Mouse (Mus musculus) CH12.LX (cell line): ENCODE measurements around the gene Lingo3. TPM values are rescaled to one million over a fixed set of nuclear protein-coding genes. Genes with fewer than 3 reads are reported as not detected.

ENCODE experiments used
- DNase-seq: peaks from one replicate; pipeline ENCODE4 v3.0.0-alpha.2; 2013; ENCODE audit errors: extremely low read depth
- H3K27ac ChIP-seq: 2 replicates; pipeline ENCODE4 v1.5.1; 2012; ENCODE audit warnings: low read depth, mild to moderate bottlenecking, control low read depth, moderate library complexity; ENCODE audit not compliant: insufficient read depth
- H3K27me3 ChIP-seq: replicated peaks from 2 replicates; pipeline ENCODE3; 2012; ENCODE audit warnings: inconsistent platforms
- H3K36me3 ChIP-seq, 2 experiments: replicated peaks in 1 of 2; 2 replicates each; pipeline versions ENCODE3 to v1.6.1; 2012; ENCODE audit warnings: inconsistent platforms in 1 of 2, low read length in 1 of 2, mild to moderate bottlenecking in 1 of 2, mixed read lengths in 1 of 2, moderate library complexity in 1 of 2; ENCODE audit not compliant: control insufficient read depth in 1 of 2, insufficient read depth in 1 of 2
- H3K4me1 ChIP-seq, 2 experiments: 2 replicates each; pipeline ENCODE4 v1.6.1; 2012; ENCODE audit warnings: inconsistent platforms in 1 of 2, moderate library complexity in 1 of 2; ENCODE audit not compliant: insufficient read depth in 2 of 2, control insufficient read depth in 1 of 2
- H3K4me2 ChIP-seq: 2 replicates; pipeline ENCODE4 v1.6.1; 2012; ENCODE audit warnings: low read depth, mild to moderate bottlenecking, control low read depth; ENCODE audit not compliant: poor library complexity, insufficient read depth, severe bottlenecking
- H3K4me3 ChIP-seq, 3 experiments: fragments of 150-350 bp in 1 of 3; sonication (generic) in 1 of 3; replicated peaks in 1 of 3; 2 replicates each; pipeline versions ENCODE3 to v1.5.1; 2011 to 2012; ENCODE audit warnings: low read depth in 2 of 3, low read length in 2 of 3, mild to moderate bottlenecking in 2 of 3, moderate library complexity in 2 of 3, control low read depth in 1 of 3, improper control_type of control experiment in 1 of 3, inconsistent platforms in 1 of 3, mixed read lengths in 1 of 3; ENCODE audit not compliant: poor library complexity in 1 of 3
- H3K79me2 ChIP-seq: replicated peaks from 2 replicates; pipeline ENCODE4 v1.6.1; 2012; ENCODE audit warnings: mild to moderate bottlenecking, moderate library complexity; ENCODE audit not compliant: control insufficient read depth, poor library complexity, insufficient read depth, severe bottlenecking; ENCODE audit errors: extremely low read depth
- H3K9ac ChIP-seq: 2 replicates; pipeline ENCODE4 v1.6.1; 2012; ENCODE audit warnings: low read depth, mild to moderate bottlenecking, control low read depth, moderate library complexity; ENCODE audit not compliant: insufficient read depth
- H3K9me3 ChIP-seq: replicated peaks from 2 replicates; pipeline ENCODE3; 2012; ENCODE audit warnings: low read length, inconsistent platforms, mixed read lengths
- BHLHE40 ChIP-seq: IDR thresholded peaks from 2 replicates; pipeline ENCODE4 v1.6.1; 2011; ENCODE audit warnings: mild to moderate bottlenecking, low read depth, low read length, improper control_type of control experiment
- CHD1 ChIP-seq: IDR thresholded peaks from 2 replicates; pipeline ENCODE4 v1.6.1; 2012; ENCODE audit warnings: low read depth, low read length, improper control_type of control experiment, inconsistent platforms
- CHD2 ChIP-seq: IDR thresholded peaks from 2 replicates; pipeline ENCODE4 v1.6.1; 2011; ENCODE audit warnings: low read length, improper control_type of control experiment
- CTCF ChIP-seq, 2 experiments: IDR thresholded peaks in 1 of 2; conservative IDR thresholded peaks in 1 of 2; 2 replicates each; pipeline ENCODE4 v1.5.1; 2011 to 2012; ENCODE audit warnings: low read depth in 2 of 2, low read length in 2 of 2, improper control_type of control experiment in 1 of 2, inconsistent platforms in 1 of 2, mild to moderate bottlenecking in 1 of 2, moderate library complexity in 1 of 2
- E2F4 ChIP-seq: IDR thresholded peaks from 2 replicates; pipeline ENCODE4 v1.6.1; 2011; ENCODE audit warnings: low read depth, low read length, improper control_type of control experiment; ENCODE audit not compliant: insufficient replicate concordance
- ELF1 ChIP-seq: IDR thresholded peaks from 2 replicates; pipeline ENCODE4 v1.6.1; 2014; ENCODE audit warnings: low read depth, mild to moderate bottlenecking, inconsistent platforms, low read length, improper control_type of control experiment
- EP300 ChIP-seq: IDR thresholded peaks from 2 replicates; pipeline ENCODE4 v1.6.1; 2011; ENCODE audit warnings: low read length, improper control_type of control experiment
- ETS1 ChIP-seq: conservative IDR thresholded peaks from 2 replicates; pipeline ENCODE4 v1.6.1; 2012; ENCODE audit warnings: low read depth, mild to moderate bottlenecking, inconsistent platforms, low read length, improper control_type of control experiment, moderate library complexity
- GABPA ChIP-seq: IDR thresholded peaks from 2 replicates; pipeline ENCODE4 v1.6.1; 2012; ENCODE audit warnings: low read depth, low read length, improper control_type of control experiment, inconsistent platforms; ENCODE audit not compliant: insufficient replicate concordance
- HCFC1 ChIP-seq: IDR thresholded peaks from 2 replicates; pipeline ENCODE4 v1.6.1; 2012; ENCODE audit warnings: low read depth, mild to moderate bottlenecking, inconsistent platforms, low read length, improper control_type of control experiment
- IRF4 ChIP-seq: IDR thresholded peaks from 2 replicates; pipeline ENCODE4 v1.6.1; 2014; ENCODE audit warnings: low read depth, mild to moderate bottlenecking, inconsistent platforms, low read length, improper control_type of control experiment
- JUN ChIP-seq: IDR thresholded peaks from 2 replicates; pipeline ENCODE4 v1.6.1; 2011; ENCODE audit warnings: low read depth, mild to moderate bottlenecking, low read length, improper control_type of control experiment, moderate library complexity; ENCODE audit not compliant: insufficient read depth
- JUND ChIP-seq: conservative IDR thresholded peaks from 2 replicates; pipeline ENCODE4 v1.6.1; 2011; ENCODE audit warnings: low read depth, low read length, improper control_type of control experiment
- KAT2A ChIP-seq: IDR thresholded peaks from 2 replicates; pipeline ENCODE4 v1.6.1; 2012; ENCODE audit warnings: low read length, improper control_type of control experiment, inconsistent platforms; ENCODE audit not compliant: insufficient replicate concordance
- MAFK ChIP-seq: IDR thresholded peaks from 2 replicates; pipeline ENCODE4 v1.6.1; 2011; ENCODE audit warnings: low read length, improper control_type of control experiment; ENCODE audit not compliant: insufficient replicate concordance
- MAX ChIP-seq: IDR thresholded peaks from 2 replicates; pipeline ENCODE4 v1.6.1; 2011; ENCODE audit warnings: low read length, improper control_type of control experiment
- MEF2A ChIP-seq: IDR thresholded peaks from 2 replicates; pipeline ENCODE4 v1.6.1; 2014; ENCODE audit warnings: low read depth, mild to moderate bottlenecking, inconsistent platforms, low read length, improper control_type of control experiment, borderline replicate concordance
- MXI1 ChIP-seq: IDR thresholded peaks from 2 replicates; pipeline ENCODE4 v1.6.1; 2011; ENCODE audit warnings: mild to moderate bottlenecking, low read depth, low read length, improper control_type of control experiment
- MYC ChIP-seq: IDR thresholded peaks from 2 replicates; pipeline ENCODE4 v1.6.1; 2011; ENCODE audit warnings: low read depth, mild to moderate bottlenecking, improper control_type of control experiment, low read length
- NELFE ChIP-seq: IDR thresholded peaks from 2 replicates; pipeline ENCODE4 v1.6.1; 2011; ENCODE audit warnings: low read depth, low read length, improper control_type of control experiment
- NRF1 ChIP-seq: IDR thresholded peaks from 2 replicates; pipeline ENCODE4 v1.6.1; 2014; ENCODE audit warnings: low read depth, mild to moderate bottlenecking, inconsistent platforms, low read length, improper control_type of control experiment, moderate library complexity
- PAX5 ChIP-seq: IDR thresholded peaks from 2 replicates; pipeline ENCODE4 v1.6.1; 2012; ENCODE audit warnings: low read length, inconsistent platforms, mixed read lengths
- POLR2A ChIP-seq: IDR thresholded peaks from 2 replicates; pipeline ENCODE4 v1.6.1; 2011; ENCODE audit warnings: low read depth, mild to moderate bottlenecking, improper control_type of control experiment, low read length
- POLR2AphosphoS2 ChIP-seq: IDR thresholded peaks from 2 replicates; pipeline ENCODE4 v1.6.1; 2011; ENCODE audit warnings: low read depth, low read length, improper control_type of control experiment
- RAD21 ChIP-seq: IDR thresholded peaks from 2 replicates; pipeline ENCODE4 v1.6.1; 2011; ENCODE audit warnings: low read depth, mild to moderate bottlenecking, low read length, improper control_type of control experiment, moderate library complexity
- RCOR1 ChIP-seq: conservative IDR thresholded peaks from 2 replicates; pipeline ENCODE4 v1.6.1; 2012; ENCODE audit warnings: low read depth, mild to moderate bottlenecking, inconsistent platforms, low read length, improper control_type of control experiment
- SIN3A ChIP-seq: IDR thresholded peaks from 2 replicates; pipeline ENCODE4 v1.6.1; 2012; ENCODE audit warnings: low read length, improper control_type of control experiment, inconsistent platforms
- SMC3 ChIP-seq: IDR thresholded peaks from 2 replicates; pipeline ENCODE4 v1.6.1; 2011; ENCODE audit warnings: low read depth, low read length, improper control_type of control experiment
- TBP ChIP-seq: conservative IDR thresholded peaks from 2 replicates; pipeline ENCODE4 v1.6.1; 2011; ENCODE audit warnings: low read depth, low read length, improper control_type of control experiment
- TCF12 ChIP-seq: IDR thresholded peaks from 2 replicates; pipeline ENCODE4 v1.6.1; 2014; ENCODE audit warnings: low read depth, mild to moderate bottlenecking, inconsistent platforms, low read length, improper control_type of control experiment
- UBTF ChIP-seq: IDR thresholded peaks from 2 replicates; pipeline ENCODE4 v1.6.1; 2012; ENCODE audit warnings: low read depth, mild to moderate bottlenecking, inconsistent platforms, low read length, improper control_type of control experiment, moderate library complexity
- ZC3H11A ChIP-seq: IDR thresholded peaks from 2 replicates; pipeline ENCODE4 v1.6.1; 2012; ENCODE audit warnings: low read depth, mild to moderate bottlenecking, inconsistent platforms, low read length, improper control_type of control experiment
- ZKSCAN1 ChIP-seq: IDR thresholded peaks from 2 replicates; pipeline ENCODE4 v1.6.1; 2012; ENCODE audit warnings: low read depth, inconsistent platforms, low read length, improper control_type of control experiment, borderline replicate concordance
- ZMIZ1 ChIP-seq: IDR thresholded peaks from 2 replicates; pipeline ENCODE4 v1.6.1; 2012; ENCODE audit warnings: low read depth, mild to moderate bottlenecking, inconsistent platforms, low read length, improper control_type of control experiment
- ZNF384 ChIP-seq: IDR thresholded peaks from 2 replicates; pipeline ENCODE4 v1.6.1; 2012; ENCODE audit warnings: low read depth, low read length, improper control_type of control experiment, inconsistent platforms
- dilution Hi-C: fragments of 300-500 bp; cut with MboI; formaldehyde crosslinking; loops from 2 replicates; pipeline ENCODE4 v1.14.3; 2020; ENCODE audit warnings: low sequenced_read_pairs; ENCODE audit not compliant: extremely low pct_unique_long_range_greater_than_20kb, extremely low pct_ligation_motif_present
- in situ Hi-C: fragments of 300-500 bp; cut with MboI; formaldehyde crosslinking; loops from 3 replicates; pipeline ENCODE4 v1.14.3; 2019; ENCODE audit warnings: low sequenced_read_pairs, low pct_ligation_motif_present, low pct_unique_long_range_greater_than_20kb, mixed read lengths
- polyA plus RNA-seq: library from polyadenylated mRNA; unstranded; fragments of >175 nt; gene quantifications from 2 replicates; pipeline ENCODE4 v1.2.1, GENCODE M21; 2012; ENCODE audit warnings: low read depth; ENCODE audit not compliant: insufficient read length
- total RNA-seq, 2 experiments: library from RNA; depleted of rRNA; stranded (reverse); fragments of 300-350 nt in 1 of 2; fragments of >200 nt in 1 of 2; gene quantifications; 2 replicates each; pipeline ENCODE4 v1.2.3; 2012 to 2014

Lingo3 gene
- total and polyA plus RNA-seq, 3 experiments, result 0.21 TPM; not detected in 2

GRCm38 (mm10) chr10:80797186-80798149 is 46.4 kb downstream of the Lingo3 start:
- TF ChIP-seq ELF1 (peak; percentile 61), JUND (no peak), MEF2A (no peak), NRF1 (no peak), KAT2A (no peak), EP300 (no peak; the same call in 1 of the 2 replicates), TCF12 (no peak; the same call in none of the 2 replicates), CTCF (conservative IDR thresholded peaks at IDR 0.05 in 1 of 2, IDR thresholded peaks at IDR 0.05 in 1 of 2; ENCODE audit: low read depth in 2 of 2, low read length in 2 of 2) (no peak), ZC3H11A (no peak), ZNF384 (no peak), ZKSCAN1 (no peak), RAD21 (no peak), BHLHE40 (0 out of 2 replicates have a peak, but pooled peaks have one; percentile 17), MAFK (no peak), MAX (0 out of 2 replicates have a peak, but pooled peaks have one; percentile 20), E2F4 (no peak), GABPA (no peak), IRF4 (no peak), ZMIZ1 (no peak), MYC (0 out of 2 replicates have a peak, but pooled peaks have one; percentile 28), ETS1 (no peak), UBTF (no peak; the same call in 1 of the 2 replicates), POLR2AphosphoS2 (no peak), HCFC1 (peak; percentile 65), CHD2 (no peak), SMC3 (no peak), JUN (no peak), RCOR1 (no peak), SIN3A (no peak; the same call in 1 of the 2 replicates), CHD1 (no peak), TBP (no peak), NELFE (no peak), POLR2A (no peak), MXI1 (0 out of 2 replicates have a peak, but pooled peaks have one; percentile 3), PAX5 (no peak)
- Histone ChIP-seq H3K4me3 (peak overlapping the region; percentile 68 to 94 (median 87)), H3K36me3 (peaks cover 52 to 68% of the 10 kb centered on the region in 2 experiments), H3K79me2 (peaks cover 47% of the 10 kb centered on the region), H3K4me2 (peak overlapping the region; percentile 75), H3K27me3 (no peaks in the 10 kb centered on the region), H3K9me3 (no peaks in the 10 kb centered on the region), H3K4me1 (peaks cover 10 to 33% of the 10 kb centered on the region in 2 experiments), H3K9ac (peak overlapping the region; percentile 89), H3K27ac (peak overlapping the region; percentile 91)
- DNase-seq, result peak; percentile 52
- dilution Hi-C loops (no loop called here), in situ Hi-C loops (loop anchor here (5.0 kb wide), 1 partner anchor 35 kb away; no protein-coding TSS in a partner anchor)
